Mouse (Mus musculus): ENCODE data around the gene Aplp2.

The Aplp2 gene

GRCm38 (mm10) chr9:31127876-31128465 lies 83.6 kb downstream of the Aplp2 start:
- DNase-seq (ENCODE audit: low read depth, low spot score) = no peak

- DNase-seq (ENCODE audit: low read depth, low spot score) = peak; percentile 46
These were observed 85.5 kb downstream of the Aplp2 start for GRCm38 (mm10) chr9:31126079-31126478.

- no peak for DNase-seq (ENCODE audit: low read depth, low spot score)
These were observed 89.1 kb downstream of the Aplp2 start for GRCm38 (mm10) chr9:31122464-31123030.

- no peak for DNase-seq (ENCODE audit: low read depth, low spot score)
These were observed 91.1 kb downstream of the Aplp2 start for GRCm38 (mm10) chr9:31120533-31120915.

- no peak for DNase-seq (ENCODE audit: low read depth, low spot score)
These were observed 91.6 kb downstream of the Aplp2 start for GRCm38 (mm10) chr9:31119882-31120532.

GRCm38 (mm10) chr9:31119405-31119804 lies 92.2 kb downstream of the Aplp2 start:
- DNase-seq (ENCODE audit: low read depth, low spot score) = no peak

- peak; percentile 40 for DNase-seq (ENCODE audit: low read depth, low spot score)
These were observed 92.9 kb downstream of the Aplp2 start for GRCm38 (mm10) chr9:31118520-31119298.

GRCm38 (mm10) chr9:31117488-31117887 lies 94.1 kb downstream of the Aplp2 start:
- peak; percentile 35 for DNase-seq (ENCODE audit: low read depth, low spot score)

GRCm38 (mm10) chr9:31117088-31117487 lies 94.5 kb downstream of the Aplp2 start:
- DNase-seq (ENCODE audit: low read depth, low spot score) = no peak

- no peak for DNase-seq (ENCODE audit: low read depth, low spot score)
These were observed 96.0 kb downstream of the Aplp2 start for GRCm38 (mm10) chr9:31115586-31115985.

GRCm38 (mm10) chr9:31108464-31108863 lies 103.2 kb downstream of the Aplp2 start:
- DNase-seq (ENCODE audit: low read depth, low spot score) = no peak
